ENCODE assay signal across 11 mouse cellular contexts in the genomic region with DNA sequence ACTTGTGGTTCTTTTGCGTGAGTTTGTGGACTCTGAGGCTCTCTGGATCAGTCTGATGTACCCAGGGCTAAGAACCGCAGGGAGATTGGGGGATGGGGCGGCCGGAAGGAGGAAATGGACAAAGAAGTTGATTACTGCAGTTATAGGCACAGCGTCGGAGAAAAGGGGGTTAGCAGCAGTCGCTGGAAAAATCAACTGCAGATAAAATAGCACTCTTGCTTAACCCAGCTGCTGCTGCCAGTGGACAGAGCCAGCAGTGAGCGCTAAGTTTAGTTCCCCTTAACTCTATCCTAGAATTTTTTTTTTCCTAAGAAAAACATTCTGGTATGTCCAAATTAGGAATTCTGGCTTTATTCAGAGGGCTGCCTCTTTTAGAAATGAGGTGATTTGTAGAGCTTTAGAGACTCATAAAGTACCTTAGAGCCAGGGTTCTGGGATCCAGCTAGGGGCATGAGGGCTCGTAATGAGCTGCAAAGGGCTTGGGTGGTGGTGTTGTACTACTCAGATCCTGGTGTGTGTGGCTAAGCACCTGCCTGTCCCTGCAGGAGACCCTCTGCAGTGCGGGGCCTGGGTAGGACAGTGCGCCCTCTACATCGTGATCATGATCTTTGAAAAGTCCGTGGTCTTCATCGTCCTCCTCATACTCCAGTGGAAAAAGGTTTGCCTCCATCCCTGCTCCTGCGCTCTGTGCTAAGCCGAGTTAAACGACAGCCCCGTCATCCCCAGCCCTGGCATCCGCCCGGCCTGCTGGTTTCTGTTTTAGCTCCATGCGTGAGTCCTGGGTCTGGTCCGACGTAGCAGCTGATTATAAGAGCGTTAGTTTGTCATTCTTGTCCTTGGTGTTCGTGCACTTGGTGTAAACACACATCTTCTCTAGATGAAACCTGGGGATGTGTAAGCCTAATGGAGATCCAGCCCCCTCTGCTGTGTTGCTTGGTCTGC. TPM values are rescaled to one million over a fixed set of nuclear protein-coding genes. Genes with fewer than 3 reads are reported as not detected.
DNase-seq lines count a peak whose midpoint lies in the region; ATAC-seq lines count a peak whose summit lies in the region.
"Had no signal": no experiment of that assay in that cellular context is flagged by ENCODE, and none has a peak within 500 bp of the region (broad histone marks: within the 10 kb centered on the region; RNA-seq: fewer than 3 reads in every experiment).

No protein-coding gene starts in this region.

- H3K4me2 ChIP-seq in kidney, embryonic 15.5 days: no peak overlapping the region
- H3K4me2 ChIP-seq: midbrain, embryonic 12.5 days had no signal

- DNase-seq in kidney, adult 9 months: no peak
- peak; percentile 97 for DNase-seq in heart, adult 11 months
- peak; percentile 68 for DNase-seq in kidney, postnatal 10 days
- DNase-seq in B cell, adult 2 months: no peak
- no peak for DNase-seq in thymus, postnatal 14 days
- no peak for DNase-seq in adrenal gland, adult 18-20 months (ENCODE audit: low spot score in 2 of 2)
- DNase-seq: right cerebral cortex, adult 18-20 months had no signal

- H3K4me1 ChIP-seq in kidney, embryonic 15.5 days: peaks cover 33% of the 10 kb centered on the region
- H3K4me1 ChIP-seq in megakaryocyte, embryonic 14.5 days: peaks cover 80% of the 10 kb centered on the region

- H3K36me3 ChIP-seq in kidney, embryonic 15.5 days: peaks cover 46% of the 10 kb centered on the region
- H3K36me3 ChIP-seq in megakaryocyte, embryonic 14.5 days (replicated peaks; ENCODE audit: low read length): peaks cover 66% of the 10 kb centered on the region

- H3K9ac ChIP-seq in kidney, embryonic 15.5 days: no peak overlapping the region
- H3K9ac ChIP-seq: midbrain, embryonic 12.5 days had no signal

- peak overlapping the region; percentile 84 for H3K27ac ChIP-seq in kidney, embryonic 15.5 days
- H3K27ac ChIP-seq: midbrain, embryonic 12.5 days had no signal

- no peaks in the 10 kb centered on the region for H3K27me3 ChIP-seq in kidney, embryonic 15.5 days
- no peaks in the 10 kb centered on the region for H3K27me3 ChIP-seq in megakaryocyte, embryonic 14.5 days (replicated peaks)
- H3K27me3 ChIP-seq: midbrain, embryonic 12.5 days had no signal

- 75% methylated on average over 25 of the region's 25 CpGs for WGBS in kidney, embryonic 15.5 days

- no peaks in the 10 kb centered on the region for H3K9me3 ChIP-seq in kidney, embryonic 15.5 days (replicated peaks)
- no peaks in the 10 kb centered on the region for H3K9me3 ChIP-seq in megakaryocyte, embryonic 14.5 days
- H3K9me3 ChIP-seq: midbrain, embryonic 12.5 days had no signal

- no peak for ATAC-seq in kidney, embryonic 15.5 days (replicated peaks; ENCODE audit: low FRiP score)
- ATAC-seq: CD4-positive, CD25-positive, alpha-beta regulatory T cell, adult 4 months had no signal

- H3K4me3 ChIP-seq in kidney, embryonic 15.5 days (replicated peaks): no peak overlapping the region
- H3K4me3 ChIP-seq in megakaryocyte, embryonic 14.5 days (replicated peaks): peak overlapping the region; percentile 64
- H3K4me3 ChIP-seq: midbrain, embryonic 12.5 days had no signal

RNA-seq across cellular contexts. Expression of gene Mustn1, which starts 8.5 kb away (rescaled TPM):
- 5.0 and 5.3 TPM in 2 replicates for polyA plus RNA-seq in kidney, embryonic 15.5 days (2015; fragmentation: Nextera tagmentation; extraction: Ambion mirVana)
- polyA plus RNA-seq in megakaryocyte, embryonic 14.5 days (2012; ENCODE audit: insufficient read depth, low replicate concordance): 4.1 TPM in 1 of 2 replicates, not detected in the other
- total RNA-seq in adrenal gland, adult 18-20 months (2021): 1 to 10 TPM; 2.5 to 6.0 TPM

RNA-seq across cellular contexts. Expression of gene Itih4, which starts 15.8 kb away (rescaled TPM):
- polyA plus RNA-seq in kidney, embryonic 15.5 days (2015; fragmentation: Nextera tagmentation; extraction: Ambion mirVana): 0.93 and 1.6 TPM in 2 replicates
- polyA plus RNA-seq in megakaryocyte, embryonic 14.5 days (2012; ENCODE audit: insufficient read depth, low replicate concordance): 0.04 TPM in 1 of 2 replicates, not detected in the other
- total RNA-seq in adrenal gland, adult 18-20 months (2021): 10 to 100 TPM in 1 of 2 experiments, 1 to 10 TPM in 1; 2.8 to 15.2 TPM
- polyA plus RNA-seq: CD4-positive, CD25-positive, alpha-beta regulatory T cell, adult 4 months; midbrain, embryonic 12.5 days had no signal

RNA-seq across cellular contexts. Expression of gene Tmem110, which starts 45.1 kb away (rescaled TPM):
- polyA plus RNA-seq in kidney, embryonic 15.5 days (2015; fragmentation: Nextera tagmentation; extraction: Ambion mirVana): 25.8 and 26.3 TPM in 2 replicates
- 21.4 and 29.3 TPM in 2 replicates for polyA plus RNA-seq in megakaryocyte, embryonic 14.5 days (2012; ENCODE audit: insufficient read depth, low replicate concordance)
- total RNA-seq in adrenal gland, adult 18-20 months (2021): 10 to 100 TPM; 16.9 to 25.7 TPM

RNA-seq across cellular contexts. Expression of gene Itih3, which starts 53.1 kb away (rescaled TPM):
- 2.6 and 5.0 TPM in 2 replicates for polyA plus RNA-seq in kidney, embryonic 15.5 days (2015; fragmentation: Nextera tagmentation; extraction: Ambion mirVana)
- polyA plus RNA-seq in megakaryocyte, embryonic 14.5 days (2012; ENCODE audit: insufficient read depth, low replicate concordance): not detected in 2 replicates
- total RNA-seq in adrenal gland, adult 18-20 months (2021): under 1 TPM; 0.74 to 0.96 TPM
- polyA plus RNA-seq: CD4-positive, CD25-positive, alpha-beta regulatory T cell, adult 4 months had no signal

Comparison
In these comparisons a context has a peak if more than half of its experiments do, and no peak if none do; other contexts are left out.
1. DNase-seq: peak in heart, adult 11 months (single experiment) and kidney, postnatal 10 days (single experiment); none in kidney, adult 9 months (single experiment), B cell, adult 2 months (0 of 2), thymus, postnatal 14 days (single experiment) and adrenal gland, adult 18-20 months (0 of 2).